Mouse (Mus musculus) layer of hippocampus, postnatal 25 days (tissue): ENCODE measurements around the gene Wipf3. TPM values are rescaled to one million over a fixed set of nuclear protein-coding genes. Genes with fewer than 3 reads are reported as not detected.
A peak's percentile ranks its signal among the peaks of the same experiment; 100 is the strongest.

Experiments used
- DNase-seq, 2 experiments: peaks; one replicate each; pipeline ENCODE4 v3.0.0; 2022; ENCODE audit warnings: mixed read lengths in 2 of 2, low spot score in 1 of 2; ENCODE audit errors: extremely low spot score in 1 of 2
- total RNA-seq, 2 experiments: library from RNA; stranded (reverse); gene quantifications; 2 replicates each; pipeline ENCODE4 v1.2.3; 2021

Gene Wipf3
- 100 to 1,000 TPM; 315 to 407 TPM for total RNA-seq

DNA sequence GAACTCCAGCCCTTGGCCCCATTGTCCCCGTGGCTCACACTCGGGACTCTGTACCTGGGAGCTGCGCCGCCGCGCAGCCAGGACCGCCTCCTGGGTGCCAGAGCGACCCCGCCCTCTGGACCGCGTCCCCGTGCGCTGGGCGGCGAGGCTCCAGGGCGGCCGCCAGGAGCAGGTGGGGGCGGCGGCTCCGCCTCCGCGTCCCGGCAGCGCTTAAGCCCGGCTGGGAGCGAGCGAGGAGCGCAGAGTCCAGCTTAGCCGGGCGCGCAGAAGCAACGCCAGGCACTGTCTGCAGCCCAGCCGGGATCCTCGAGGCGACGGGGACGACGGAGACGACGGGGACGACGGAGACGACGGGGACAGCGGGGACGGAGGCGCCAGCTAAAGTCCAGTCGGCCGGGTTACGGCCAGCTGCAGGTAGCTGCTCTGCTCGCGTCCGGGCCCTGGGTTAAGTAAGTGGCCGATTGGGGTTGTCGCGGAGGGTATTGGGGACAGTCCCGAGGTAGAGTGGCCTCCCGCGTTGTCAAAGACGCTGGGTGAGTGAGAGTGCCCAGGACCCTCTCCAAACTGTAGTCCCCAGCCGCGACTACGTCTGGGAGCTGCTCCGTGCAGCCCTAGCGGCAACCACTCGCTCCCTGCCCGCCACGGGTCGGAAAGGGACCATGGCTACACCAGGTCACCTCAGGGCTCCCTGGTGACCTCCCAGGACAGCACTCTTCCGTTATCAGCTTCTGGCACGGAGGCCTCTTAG is at the start of gene Wipf3:
TSS of gene Wipf3 (plus strand) at position 157 of the 748 bp plus-strand sequence.
- DNase-seq: peak; percentile 41 to 44

DNA sequence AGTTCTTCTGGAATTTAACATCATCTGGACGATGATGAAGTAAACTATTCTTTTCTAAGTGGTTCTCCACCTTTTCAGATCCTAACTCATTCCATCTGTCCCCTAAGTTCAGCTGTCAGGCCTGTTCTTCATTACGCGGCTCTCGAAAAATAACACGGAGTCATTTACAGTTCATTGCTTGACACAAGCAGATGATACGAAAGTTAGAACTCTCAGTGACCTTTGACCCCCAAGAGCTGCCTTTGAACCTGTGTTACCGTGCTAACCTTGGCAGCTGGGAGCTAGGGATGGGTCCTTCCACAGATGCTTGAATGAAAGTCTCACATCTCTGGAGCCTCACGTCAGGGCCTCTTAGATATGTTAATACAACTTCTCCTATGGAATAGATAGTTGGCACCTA is 46.8 kb upstream of the Wipf3 start:
- DNase-seq: no peak

DNA sequence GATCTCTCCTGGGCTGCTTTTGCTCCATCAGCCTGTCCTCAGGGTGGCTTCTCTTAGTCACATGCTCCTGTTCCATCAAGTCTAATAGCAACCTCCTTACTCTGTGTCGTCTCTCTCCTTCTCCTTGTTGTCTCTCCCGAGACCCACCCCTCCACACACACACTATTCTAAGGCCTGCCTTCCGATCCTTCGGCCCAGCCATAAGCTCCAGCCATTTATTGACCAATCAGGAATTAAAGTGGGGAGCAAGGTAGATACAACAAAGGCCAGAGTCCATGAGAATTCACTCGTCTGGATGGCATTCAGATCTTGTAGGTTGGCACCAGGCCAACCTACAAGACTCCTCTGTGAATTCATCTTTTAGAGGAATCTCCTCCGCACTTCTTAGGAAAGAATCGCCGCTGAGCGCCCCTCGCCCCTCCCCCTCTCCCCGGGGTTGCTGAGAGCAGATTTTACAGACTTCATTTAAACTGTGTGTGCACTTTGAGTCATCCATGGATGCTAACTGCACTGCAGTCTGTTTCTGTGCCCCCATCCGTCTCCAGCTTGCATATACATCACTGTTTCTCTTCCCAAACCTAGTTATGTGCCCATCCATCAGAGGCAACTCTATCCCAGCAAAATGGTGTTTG is 45.4 kb upstream of the Wipf3 start:
- DNase-seq: no peak

DNA sequence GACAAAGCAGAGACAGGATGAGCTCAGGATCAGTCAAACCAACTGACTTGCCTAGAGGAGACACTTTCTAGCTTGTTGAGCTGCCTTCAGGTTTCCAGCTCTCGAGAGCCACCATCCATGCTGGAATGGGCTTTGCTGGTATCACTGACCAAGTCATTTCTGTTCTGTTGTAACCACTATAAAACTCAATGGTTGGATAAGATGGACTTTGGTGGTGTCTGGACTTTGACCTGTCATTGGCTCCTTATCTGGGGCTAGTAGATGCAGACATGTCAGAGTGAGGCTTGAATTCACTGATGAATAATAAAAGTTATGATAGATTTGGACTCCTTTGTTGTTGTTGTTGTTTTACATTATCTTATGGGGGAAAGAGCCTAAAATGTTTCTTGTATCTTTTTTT is 44.6 kb upstream of the Wipf3 start:
- DNase-seq: no peak

DNA sequence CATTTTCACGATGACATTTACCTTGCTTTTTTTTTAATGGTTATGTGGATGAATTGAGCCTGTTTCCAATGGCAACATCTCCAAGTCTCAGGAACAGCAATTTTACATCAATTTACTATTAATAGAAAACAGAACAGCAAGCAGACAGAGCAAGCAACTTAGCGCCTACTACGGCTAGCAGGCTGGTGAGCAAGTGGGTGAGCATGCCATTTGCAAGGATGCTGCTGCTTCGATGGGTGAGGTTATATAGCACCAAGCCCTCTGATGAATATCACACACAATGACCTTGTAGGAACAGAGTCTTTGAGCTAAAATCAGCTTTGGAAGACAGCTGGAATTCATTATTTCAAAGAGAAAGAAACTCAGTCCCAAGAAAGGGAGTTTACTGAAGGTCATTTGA is 43.0 kb upstream of the Wipf3 start:
- DNase-seq: no peak

DNA sequence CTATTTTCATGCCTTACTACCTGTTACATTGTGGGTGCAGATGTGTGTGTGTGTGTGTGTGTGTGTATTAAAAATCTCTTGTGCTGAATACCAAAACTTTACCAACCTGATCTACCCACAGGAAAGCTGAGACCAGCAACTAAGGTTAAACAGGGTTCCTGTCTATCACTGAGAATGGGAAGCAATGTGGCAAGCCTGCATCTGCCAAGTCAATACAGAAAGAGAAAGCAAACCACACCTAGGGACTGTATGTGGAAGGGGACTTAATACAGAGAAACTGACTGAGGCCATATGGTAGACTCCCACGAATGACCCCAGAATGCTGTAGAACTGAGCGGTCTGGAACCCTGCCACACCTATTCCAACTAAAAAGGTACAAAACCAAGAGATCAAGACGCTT is 42.4 kb upstream of the Wipf3 start:
- DNase-seq: no peak

DNA sequence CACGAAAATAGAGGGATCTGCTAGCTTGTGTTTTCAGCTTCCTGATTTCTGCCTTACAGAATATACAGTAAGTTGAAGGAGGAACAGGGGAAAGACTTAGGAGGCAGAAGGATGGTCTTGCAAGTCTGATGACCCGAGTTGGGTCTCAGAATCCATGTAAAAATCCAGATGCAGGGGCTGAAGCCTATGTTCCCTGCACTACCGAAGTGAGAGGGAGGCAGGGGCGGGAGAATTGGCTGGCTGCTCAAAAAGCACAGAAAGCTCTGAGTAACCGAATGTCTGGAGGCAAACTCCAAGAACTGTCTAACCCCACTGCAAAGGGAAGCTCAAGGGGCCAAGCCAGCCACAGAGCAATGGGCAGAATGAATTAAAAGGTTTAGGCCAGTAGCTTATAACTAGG is 41.7 kb upstream of the Wipf3 start:
- no peak for DNase-seq

DNA sequence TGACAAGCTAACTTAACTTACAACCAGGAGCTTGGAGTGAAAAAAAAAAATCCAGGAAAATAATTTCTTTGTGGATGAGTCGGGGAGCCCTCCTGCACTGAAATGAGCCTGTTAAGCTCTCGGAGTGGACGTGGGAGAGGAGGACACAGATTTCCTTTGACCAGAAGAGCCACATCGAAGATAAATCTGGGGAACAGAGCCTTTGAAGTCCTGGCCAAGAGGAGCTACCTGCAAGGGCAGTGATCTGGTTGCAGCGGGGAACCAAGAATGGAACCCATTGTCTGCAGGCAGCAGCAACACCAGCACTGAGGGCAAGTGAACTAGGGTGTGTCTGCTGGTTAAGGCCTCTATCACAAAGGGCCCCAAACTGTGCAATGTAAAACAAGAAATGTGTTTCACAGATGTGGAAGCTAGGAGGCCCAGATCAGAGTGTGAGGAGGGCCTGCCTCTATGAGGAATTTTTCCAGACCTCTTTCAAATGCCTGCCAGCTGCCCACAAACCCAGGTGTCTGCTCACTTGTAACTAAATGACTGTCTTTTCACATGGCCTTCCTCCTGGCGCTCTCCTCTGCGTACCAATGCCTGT is 40.6 kb upstream of the Wipf3 start:
- DNase-seq: no peak

DNA sequence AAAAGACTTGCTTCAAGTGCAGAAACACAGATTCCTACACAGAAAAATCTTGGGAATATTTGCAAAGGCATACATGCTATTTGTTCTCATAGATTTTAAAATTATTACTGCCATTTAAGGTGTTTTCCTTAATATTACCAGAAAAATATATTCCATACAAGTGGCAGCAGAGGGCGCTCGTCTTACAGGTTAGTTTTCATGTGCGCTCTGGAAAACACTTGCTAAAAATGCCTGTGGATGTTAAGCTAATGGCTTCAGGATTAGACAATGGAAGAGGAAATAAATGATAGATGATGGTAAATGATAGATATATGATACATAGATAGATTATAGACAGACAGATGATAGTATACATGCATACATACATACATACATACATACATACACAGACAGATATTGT is 37.6 kb upstream of the Wipf3 start:
- peak in 1 of 2 experiments; percentile 77 for DNase-seq

DNA sequence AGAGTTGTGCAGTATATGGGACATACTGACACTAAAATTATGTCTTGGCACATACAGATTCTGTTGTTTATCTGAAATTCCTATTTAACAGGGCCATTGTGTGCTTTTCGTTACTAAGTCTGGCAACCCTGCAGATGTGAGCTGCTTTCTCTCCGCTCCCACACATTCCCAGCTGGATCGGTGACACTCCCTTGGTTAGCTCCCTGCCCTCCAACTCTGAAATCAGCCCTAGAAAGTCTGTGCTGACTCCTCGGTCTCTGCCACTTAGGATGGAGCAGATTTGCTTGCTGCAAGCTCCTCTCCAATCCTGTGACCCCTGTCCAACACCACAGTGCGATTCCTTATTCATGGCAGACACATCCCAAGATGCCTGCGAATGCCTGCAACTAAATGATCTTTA is 35.5 kb upstream of the Wipf3 start:
- DNase-seq: no peak

DNA sequence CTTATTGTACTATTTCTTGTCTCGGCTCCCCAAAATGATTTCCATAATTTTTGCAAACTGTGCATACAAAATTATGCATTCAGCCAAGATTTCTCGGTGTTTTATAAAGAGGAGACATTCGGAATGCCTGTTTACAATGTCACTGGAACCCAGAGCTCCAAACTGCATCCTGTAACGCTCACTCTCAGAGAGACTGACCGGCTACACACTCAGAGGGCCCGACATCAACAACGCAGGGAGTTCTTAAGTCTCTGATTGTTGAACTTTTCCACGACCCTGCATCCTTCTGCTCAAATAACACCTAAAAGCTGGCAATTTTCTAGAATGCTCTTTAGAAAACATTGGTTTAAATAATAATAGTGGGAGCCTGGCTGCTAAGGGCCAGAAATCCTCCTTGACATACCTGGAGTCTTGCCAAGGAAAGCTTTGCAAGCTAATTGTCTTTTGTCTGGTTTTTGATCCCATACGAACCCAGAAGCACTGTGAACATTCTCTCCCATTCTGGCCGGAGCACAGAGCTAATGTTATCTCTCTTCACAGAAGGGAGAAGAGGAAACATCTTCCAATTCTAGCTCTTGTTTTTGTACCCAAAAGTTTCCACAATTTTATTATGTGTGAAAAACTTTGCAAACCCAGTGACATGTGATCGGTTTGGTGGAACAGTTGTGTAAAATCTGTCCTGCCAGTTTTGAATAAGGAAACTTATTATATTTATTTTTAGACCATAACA is 30.0 kb upstream of the Wipf3 start:
- no peak for DNase-seq

DNA sequence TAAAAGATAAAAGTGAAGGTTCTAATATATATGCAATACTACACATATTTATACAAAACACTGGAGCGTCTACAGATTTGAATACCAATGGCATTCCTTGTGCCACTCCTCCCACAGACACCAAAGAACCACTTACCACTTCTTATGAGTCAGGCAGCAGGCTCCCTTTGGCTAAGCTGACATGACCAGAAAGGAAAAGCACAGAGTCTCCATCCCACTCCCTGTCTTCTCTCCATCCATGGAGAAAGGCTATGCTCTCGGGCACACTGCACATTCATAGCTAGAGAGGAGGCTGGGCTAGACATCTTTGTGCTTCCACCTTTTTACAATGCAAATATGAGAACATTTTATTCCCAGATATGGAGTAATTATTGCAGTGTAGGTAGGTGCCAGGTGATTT is 27.9 kb upstream of the Wipf3 start:
- no peak for DNase-seq

DNA sequence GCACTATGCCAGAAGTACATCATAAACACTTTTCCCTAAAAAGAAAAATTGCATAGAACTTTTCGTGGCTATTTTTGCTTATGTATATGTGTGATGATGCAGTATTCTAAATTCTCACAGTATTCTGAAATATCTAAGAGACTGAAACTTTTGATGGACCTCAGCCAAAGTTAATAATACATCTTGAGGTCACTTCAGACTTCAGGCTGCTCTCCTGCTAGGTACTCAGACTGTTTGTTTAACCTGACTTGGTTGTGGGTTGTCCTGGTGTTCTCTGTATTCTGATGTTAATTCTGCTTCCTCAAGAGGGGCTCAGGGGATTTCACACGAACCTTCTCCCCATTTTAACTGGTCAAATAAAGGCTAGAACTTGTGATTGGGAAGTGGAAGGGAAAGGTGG is 24.5 kb upstream of the Wipf3 start:
- DNase-seq: no peak

DNA sequence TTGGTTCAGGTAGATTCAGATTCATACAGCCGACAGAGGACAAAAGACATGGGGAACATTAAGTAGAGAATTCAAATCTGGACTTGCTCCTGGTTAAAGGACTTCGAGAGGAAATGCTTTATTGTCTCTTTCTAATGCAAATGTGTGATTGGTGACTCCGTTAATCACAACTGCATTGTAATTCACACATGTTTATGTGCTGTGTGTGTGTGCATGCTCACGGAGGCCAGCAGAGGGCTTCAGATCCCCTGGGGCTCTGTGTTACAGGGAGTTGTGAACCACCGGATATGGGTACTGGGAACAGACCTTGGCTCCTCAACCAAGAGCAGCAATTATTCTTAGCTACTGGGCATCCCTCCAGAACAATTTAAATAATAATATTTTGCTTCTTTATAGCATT is 23.3 kb upstream of the Wipf3 start:
- no peak for DNase-seq

DNA sequence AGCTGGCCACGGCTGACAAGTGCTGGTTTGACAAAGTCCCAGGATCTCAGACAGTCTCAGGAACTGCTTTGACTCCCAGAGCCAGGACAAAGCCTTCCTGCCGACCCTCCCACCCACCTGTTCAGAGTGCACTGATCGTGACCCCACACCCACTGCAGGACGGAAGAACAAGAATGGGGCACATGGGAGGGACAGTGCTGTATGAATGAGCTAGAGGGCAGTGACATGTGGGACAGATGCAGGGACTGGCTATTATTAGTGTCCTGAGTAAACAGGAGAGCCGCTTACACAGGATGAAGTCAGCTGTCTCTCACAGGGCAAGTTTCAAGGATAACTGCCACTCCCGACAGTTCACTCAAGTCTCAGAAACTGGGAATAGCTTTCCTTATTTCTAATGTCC is 20.1 kb upstream of the Wipf3 start:
- no peak for DNase-seq

DNA sequence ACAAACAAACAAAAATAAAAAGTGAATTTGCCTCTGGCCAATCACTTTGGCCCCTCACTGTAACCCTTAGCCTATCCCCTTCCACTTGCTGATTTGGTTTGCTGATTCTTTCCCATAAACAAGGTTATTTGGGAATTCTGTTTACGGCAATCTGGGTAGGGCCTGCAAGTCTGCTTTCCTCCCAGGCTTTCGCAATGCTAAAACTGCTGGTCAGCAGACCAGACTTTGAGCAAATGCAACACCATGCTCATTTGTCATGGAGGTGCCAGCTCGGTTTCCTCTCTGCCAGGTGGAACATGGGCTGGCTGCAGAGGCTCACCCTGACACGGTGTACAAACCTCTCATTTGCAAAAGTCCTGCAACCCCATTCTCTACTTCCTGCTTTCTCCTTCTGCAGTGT is 19.0 kb upstream of the Wipf3 start:
- no peak for DNase-seq

DNA sequence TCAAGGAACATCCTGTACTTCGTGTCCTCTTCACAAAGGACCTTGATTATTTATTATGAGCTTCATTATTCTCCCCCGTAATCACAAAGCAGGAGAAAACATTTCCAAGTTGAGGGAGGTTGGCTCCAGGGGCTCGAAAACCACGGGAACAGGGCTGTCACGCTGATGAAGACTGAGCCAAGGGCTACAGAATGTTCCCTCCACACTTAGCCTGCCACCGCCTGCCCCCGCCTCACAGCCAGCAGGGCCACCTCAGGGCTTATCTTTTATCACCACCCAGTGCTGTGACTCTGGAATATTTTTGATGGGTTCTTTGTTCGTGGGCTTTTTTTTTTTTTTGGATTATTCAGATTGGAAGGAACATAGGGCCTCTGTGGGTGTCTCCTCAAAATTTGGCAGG is 17.8 kb upstream of the Wipf3 start:
- DNase-seq: no peak

DNA sequence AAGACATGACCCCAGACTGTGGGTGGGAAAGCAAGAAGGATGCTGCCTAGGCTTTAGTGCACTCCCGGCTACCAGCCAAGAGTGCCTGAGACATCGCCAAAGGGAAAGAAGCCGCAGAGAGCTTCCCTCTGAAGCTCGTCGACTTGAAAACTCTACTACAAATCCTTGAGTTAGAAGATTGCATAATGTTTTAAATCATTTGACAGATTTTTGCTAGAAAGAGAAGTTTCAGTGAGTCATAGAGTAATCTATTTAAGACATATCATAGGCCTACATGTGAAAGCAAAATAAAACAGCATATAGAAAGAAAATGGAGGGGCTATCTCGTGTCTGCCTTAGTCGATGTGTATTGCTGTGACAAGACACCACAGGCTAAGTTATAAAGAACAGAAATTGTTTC is 16.5 kb upstream of the Wipf3 start:
- DNase-seq: no peak

DNA sequence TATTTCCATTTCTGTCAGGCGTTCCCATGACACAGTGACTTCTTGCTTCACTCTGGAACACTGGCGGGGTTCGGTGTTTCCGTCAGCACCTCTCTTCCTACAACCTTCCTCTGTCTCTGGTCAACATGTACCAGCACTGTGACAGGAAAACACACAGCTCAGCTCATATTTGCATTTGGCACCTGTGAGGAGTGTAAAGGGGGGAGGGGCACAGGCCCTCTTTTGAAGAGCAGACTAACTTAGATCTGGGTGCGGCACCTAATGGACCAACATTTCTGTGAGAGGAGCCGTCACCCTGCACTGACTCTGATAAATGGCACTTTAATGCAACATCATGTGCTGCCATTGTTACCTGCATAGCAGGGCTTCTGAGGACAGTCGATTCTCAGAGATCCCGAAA is 4.2 kb upstream of the Wipf3 start:
- DNase-seq: no peak

DNA sequence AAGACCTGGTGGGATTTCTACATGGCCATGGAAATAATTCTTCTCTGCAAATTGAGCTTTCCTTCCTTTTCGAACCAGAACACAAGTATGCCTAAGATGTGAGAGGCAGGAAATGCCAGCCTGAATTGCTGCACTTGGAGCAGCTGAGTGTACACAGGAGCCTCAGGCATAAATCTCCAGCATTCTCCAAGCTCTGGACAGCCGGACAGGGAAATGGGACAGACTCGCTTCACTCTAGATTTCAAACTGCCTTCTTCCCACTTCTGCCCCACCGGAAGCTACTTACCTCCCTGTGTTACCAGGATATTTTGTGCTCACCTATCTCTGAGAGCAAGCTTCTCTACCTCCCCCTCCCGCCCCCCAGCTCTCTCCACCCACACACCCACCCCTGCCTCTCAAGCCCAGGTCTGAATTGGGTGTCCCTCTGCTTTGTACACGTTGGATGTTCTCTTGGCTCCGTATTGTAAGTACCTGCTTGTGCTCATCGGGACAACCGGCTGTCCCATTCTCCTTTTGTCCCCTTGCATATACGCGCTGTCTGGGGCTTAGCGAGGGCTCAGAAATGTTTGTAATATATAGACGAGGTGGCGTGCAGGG is 455 bp upstream of the Wipf3 start:
- DNase-seq: no peak

DNA sequence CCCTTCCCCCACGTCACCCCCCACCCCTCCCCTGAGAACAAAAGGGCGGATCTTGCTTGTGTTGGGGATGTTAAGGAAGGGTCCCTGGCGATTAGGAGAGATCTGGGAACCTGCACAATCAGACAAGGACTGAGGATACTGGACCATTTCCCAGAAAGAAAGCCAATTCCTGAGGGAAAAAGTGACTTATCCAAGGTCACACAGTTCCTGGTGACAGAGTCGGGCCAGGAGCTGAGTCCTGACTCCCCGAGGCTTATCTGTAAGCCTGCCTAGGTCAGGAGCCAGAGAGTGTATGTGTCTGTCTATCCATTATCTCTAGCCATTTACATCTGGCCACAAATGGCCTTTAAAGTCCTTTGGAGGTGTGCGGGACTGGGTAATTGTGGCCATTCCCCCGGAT is 818 bp downstream of the Wipf3 start:
- no peak for DNase-seq
